Mouse (Mus musculus): ENCODE measurements around the gene Cbx5. TPM values are rescaled to one million over a fixed set of nuclear protein-coding genes. Genes with fewer than 3 reads are reported as not detected.
"Not testable (repeated sequence)": the region's sequence is repeated elsewhere in the genome, so short reads cannot be mapped to it uniquely, and the experiment has no call there.

Cbx5 gene
- polyA plus RNA-seq, 1 experiment from 2014 or later: 27.8 TPM

GRCm38 (mm10) chr15:103247078-103247781, 7.6 kb upstream of the Cbx5 start:
- Histone ChIP-seq H3K9ac (replicated peaks; ENCODE audit: low read depth) (no peak overlapping the region), H3K4me1 (ENCODE audit: insufficient read depth, low read depth, low read length) (no peaks in the 10 kb centered on the region), H3K36me3 (ENCODE audit: insufficient read depth, low read length) (peaks cover 32% of the 10 kb centered on the region), H3K4me3 (ENCODE audit: low read depth, low read length) (no peak overlapping the region), H3K4me2 (replicated peaks; ENCODE audit: low read depth, low read length) (no peak overlapping the region), H3K27me3 (replicated peaks; ENCODE audit: insufficient read depth, low read length) (no peaks in the 10 kb centered on the region), H3K9me3 (ENCODE audit: low read length) (no peaks in the 10 kb centered on the region), H3K27ac (ENCODE audit: low read length) (no peak overlapping the region)
- WGBS: 82% methylated on average over 9 of the region's 9 CpGs
- ATAC-seq (no peak), DNase-seq (ENCODE audit: low spot score) (no peak)
- TF ChIP-seq CTCF (IDR thresholded peaks at IDR 0.05) (no peak), EP300 (IDR thresholded peaks at IDR 0.05) (no peak)

- WGBS: 63% methylated on average over 6 of the region's 6 CpGs
Measured at GRCm38 (mm10) chr15:103245616-103246015, 6.0 kb upstream of the Cbx5 start.

GRCm38 (mm10) chr15:103242885-103243284, 3.3 kb upstream of the Cbx5 start:
- no peak overlapping the region; the same call in 1 of the 2 replicates for H3K4me2 ChIP-seq (replicated peaks; ENCODE audit: low read depth, low read length)
- no peaks in the 10 kb centered on the region for H3K9me3 ChIP-seq (ENCODE audit: low read length)
- no peak overlapping the region for H3K27ac ChIP-seq (ENCODE audit: low read length)
- ATAC-seq (no peak), DNase-seq (ENCODE audit: low spot score) (no peak)
- 48% methylated on average over 8 of the region's 8 CpGs for WGBS
- no peak overlapping the region for H3K4me3 ChIP-seq (ENCODE audit: low read depth, low read length)
- peaks cover 23% of the 10 kb centered on the region for H3K36me3 ChIP-seq (ENCODE audit: insufficient read depth, low read length)
- no peaks in the 10 kb centered on the region for H3K4me1 ChIP-seq (ENCODE audit: insufficient read depth, low read depth, low read length)
- H3K27me3 ChIP-seq (replicated peaks; ENCODE audit: insufficient read depth, low read length): no peaks in the 10 kb centered on the region
- H3K9ac ChIP-seq (replicated peaks; ENCODE audit: low read depth): no peak overlapping the region
- TF ChIP-seq EP300 (IDR thresholded peaks at IDR 0.05): no peak
- no peak for TF ChIP-seq CTCF (IDR thresholded peaks at IDR 0.05)

More at GRCm38 (mm10) chr15:103245616-103246015, 6.0 kb upstream of the Cbx5 start:
- Histone ChIP-seq H3K9ac (replicated peaks; ENCODE audit: low read depth) (no peak overlapping the region), H3K4me1 (ENCODE audit: insufficient read depth, low read depth, low read length) (no peaks in the 10 kb centered on the region), H3K36me3 (ENCODE audit: insufficient read depth, low read length) (peaks cover 32% of the 10 kb centered on the region), H3K27ac (ENCODE audit: low read length) (no peak overlapping the region), H3K4me2 (replicated peaks; ENCODE audit: low read depth, low read length) (no peak overlapping the region), H3K4me3 (ENCODE audit: low read depth, low read length) (no peak overlapping the region), H3K27me3 (replicated peaks; ENCODE audit: insufficient read depth, low read length) (no peaks in the 10 kb centered on the region), H3K9me3 (ENCODE audit: low read length) (no peaks in the 10 kb centered on the region)
- ATAC-seq (no peak), DNase-seq (ENCODE audit: low spot score) (no peak)
- TF ChIP-seq EP300 (IDR thresholded peaks at IDR 0.05) (no peak), CTCF (IDR thresholded peaks at IDR 0.05) (no peak)

- not testable (repeated sequence) for H3K4me1 ChIP-seq (ENCODE audit: insufficient read depth, low read depth, low read length); DNase-seq (ENCODE audit: low spot score); H3K27me3 ChIP-seq (replicated peaks; ENCODE audit: insufficient read depth, low read length); H3K36me3 ChIP-seq (ENCODE audit: insufficient read depth, low read length); H3K9me3 ChIP-seq (ENCODE audit: low read length); ATAC-seq
- H3K9ac ChIP-seq (replicated peaks; ENCODE audit: low read depth): peak overlapping the region; percentile 72
- H3K4me3 ChIP-seq (ENCODE audit: low read depth, low read length): peak overlapping the region; percentile 69
- WGBS: 3% methylated on average over 11 of the region's 12 CpGs
- H3K27ac ChIP-seq (ENCODE audit: low read length): peak overlapping the region; percentile 94
- H3K4me2 ChIP-seq (replicated peaks; ENCODE audit: low read depth, low read length): peak overlapping the region; percentile 56
Measured at GRCm38 (mm10) chr15:103241071-103242018, 1.7 kb upstream of the Cbx5 start.

- Histone ChIP-seq H3K27me3 (replicated peaks; ENCODE audit: insufficient read depth, low read length) (no peaks in the 10 kb centered on the region), H3K9ac (replicated peaks; ENCODE audit: low read depth) (peak within 1 kb of the TSS; percentile 72), H3K4me2 (replicated peaks; ENCODE audit: low read depth, low read length) (peak within 1 kb of the TSS; percentile 56), H3K9me3 (ENCODE audit: low read length) (no peaks in the 10 kb centered on the region), H3K4me3 (ENCODE audit: low read depth, low read length) (peak within 1 kb of the TSS; percentile 69), H3K27ac (ENCODE audit: low read length) (peak within 1 kb of the TSS; percentile 94), H3K4me1 (ENCODE audit: insufficient read depth, low read depth, low read length) (no peaks in the 10 kb centered on the region), H3K36me3 (ENCODE audit: insufficient read depth, low read length) (peaks cover 7% of the 10 kb centered on the region)
- peak; percentile 100 for DNase-seq (ENCODE audit: low spot score)
- ATAC-seq: peak; percentile 90
- no peak for TF ChIP-seq CTCF (IDR thresholded peaks at IDR 0.05)
- TF ChIP-seq EP300 (IDR thresholded peaks at IDR 0.05): peak; percentile 67
- 1% methylated on average over 47 of the region's 47 CpGs for WGBS
Measured at GRCm38 (mm10) chr15:103240160-103241028, 778 bp upstream of the Cbx5 start, which contains the start of gene Hnrnpa1. Hnrnpa1 (plus strand) TSS chr15:103240432.

Data from lung, postnatal 0 days (tissue).